Mouse (Mus musculus) bone marrow macrophage, adult 2 months (primary cell): Measurements from ENCODE around the gene Wdr17. TPM values are rescaled to one million over a fixed set of nuclear protein-coding genes. Genes with fewer than 3 reads are reported as not detected.
A peak's percentile ranks its signal among the peaks of the same experiment; 100 is the strongest.

Source experiments
- H3K27ac ChIP-seq: 2 replicates; pipeline ENCODE4 v1.5.1; 2012; ENCODE audit warnings: low read depth, low read length; ENCODE audit not compliant: insufficient read depth
- H3K4me1 ChIP-seq: 2 replicates; pipeline ENCODE4 v1.6.1; 2012; ENCODE audit warnings: low read length; ENCODE audit not compliant: control insufficient read depth, insufficient read depth
- H3K4me3 ChIP-seq: 2 replicates; pipeline ENCODE4 v1.5.1; 2012; ENCODE audit warnings: mild to moderate bottlenecking, low read length, moderate library complexity; ENCODE audit not compliant: insufficient read depth
- CTCF ChIP-seq: IDR thresholded peaks from 2 replicates; pipeline ENCODE4 v1.5.1; 2012; ENCODE audit warnings: low read depth, mild to moderate bottlenecking, low read length, moderate library complexity
- POLR2A ChIP-seq: IDR thresholded peaks from 2 replicates; pipeline ENCODE4 v1.6.1; 2012; ENCODE audit warnings: mild to moderate bottlenecking, low read depth, low read length, borderline replicate concordance
- polyA plus RNA-seq: library from polyadenylated mRNA; stranded (reverse); fragments of >200 nt; gene quantifications from 2 replicates; pipeline ENCODE4 v1.2.4, GENCODE M21; 2012; ENCODE audit not compliant: missing spikeins, insufficient read depth, insufficient read length

Gene Wdr17
- polyA plus RNA-seq, 1 experiment: not detected

DNA sequence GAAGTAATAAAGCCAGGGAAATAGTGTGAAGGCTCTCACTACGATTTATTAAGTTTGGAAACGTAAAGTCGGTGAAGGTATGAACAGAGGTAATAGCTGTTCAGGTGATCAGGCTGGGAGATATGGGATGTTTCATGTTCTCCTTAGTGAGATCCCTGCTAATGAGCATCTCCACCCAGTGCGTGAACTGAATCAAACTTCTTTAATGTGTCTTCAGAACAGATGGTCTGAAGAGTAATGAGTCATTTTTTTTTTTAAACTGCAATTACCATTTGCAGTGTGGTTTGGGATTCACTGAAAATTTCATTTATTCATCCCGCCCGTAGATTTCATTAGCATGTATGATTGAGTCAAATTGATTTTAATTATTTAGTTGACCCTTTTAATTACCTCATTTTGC lies 80.8 kb downstream of the Wdr17 start:
- H3K27ac ChIP-seq: no peak overlapping the region
- TF ChIP-seq POLR2A (no peak), CTCF (no peak)
- H3K4me3 ChIP-seq: no peak overlapping the region
- H3K4me1 ChIP-seq: no peaks in the 10 kb centered on the region

DNA sequence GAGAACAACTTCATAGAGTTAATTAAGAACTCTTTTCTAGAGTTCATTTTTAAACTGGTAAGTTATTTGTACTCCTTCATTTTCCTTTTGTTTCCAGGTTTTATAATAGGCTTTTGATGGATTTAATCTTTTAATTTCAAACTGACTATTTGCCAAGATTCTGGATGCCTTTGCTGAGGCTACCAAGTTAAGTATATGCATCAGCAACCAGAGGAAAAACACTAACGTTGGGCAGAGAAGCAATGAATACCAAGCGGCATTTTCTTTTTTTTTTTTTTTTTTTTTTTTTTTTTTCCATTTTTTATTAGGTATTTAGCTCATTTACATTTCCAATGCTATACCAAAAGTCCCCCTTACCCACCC lies 94.3 kb downstream of the Wdr17 start:
- Histone ChIP-seq H3K27ac (no peak overlapping the region), H3K4me3 (no peak overlapping the region), H3K4me1 (no peaks in the 10 kb centered on the region)
- TF ChIP-seq POLR2A: no peak
- TF ChIP-seq CTCF: no peak

DNA sequence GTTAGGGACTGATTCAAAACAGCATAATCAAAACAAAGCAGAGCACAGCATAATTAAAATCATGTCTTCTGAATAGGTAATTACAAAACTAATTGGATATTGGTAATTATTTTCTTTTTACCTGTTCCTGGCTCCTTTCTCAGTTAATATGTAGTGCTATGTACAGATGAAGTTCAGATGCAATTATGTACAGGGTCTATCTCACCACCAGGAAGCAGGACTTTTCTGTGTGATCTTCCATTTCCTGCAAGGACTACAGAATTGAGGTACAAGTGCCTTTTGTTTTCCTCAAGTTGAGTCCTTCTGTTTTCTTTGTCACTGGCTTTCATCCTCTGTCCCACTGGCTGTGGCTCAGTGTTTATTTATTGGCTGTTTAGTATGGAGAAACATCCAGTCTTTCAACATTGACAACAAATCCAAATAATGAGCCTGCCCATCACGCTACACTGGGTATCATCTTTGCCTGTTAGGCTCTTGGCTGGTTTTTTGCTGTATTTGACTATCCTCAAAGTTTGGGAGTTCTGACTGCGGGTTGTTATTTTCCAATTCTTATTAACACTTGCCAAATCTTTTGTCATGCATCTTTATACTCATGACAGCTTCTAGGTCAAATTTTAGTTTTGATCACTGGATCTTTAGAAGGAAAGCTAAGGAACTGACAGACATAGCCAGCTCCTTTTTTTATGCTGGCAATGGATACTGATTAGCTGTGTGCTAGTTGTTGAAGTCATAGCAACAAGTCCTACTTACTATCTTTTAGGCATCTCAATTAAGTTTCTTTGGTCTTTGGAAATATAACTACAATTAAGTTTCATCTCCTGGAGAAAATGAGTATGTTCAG lies 94.9 kb downstream of the Wdr17 start:
- Histone ChIP-seq H3K4me1 (no peaks in the 10 kb centered on the region), H3K4me3 (no peak overlapping the region), H3K27ac (no peak overlapping the region)
- no peak for TF ChIP-seq POLR2A
- no peak for TF ChIP-seq CTCF

DNA sequence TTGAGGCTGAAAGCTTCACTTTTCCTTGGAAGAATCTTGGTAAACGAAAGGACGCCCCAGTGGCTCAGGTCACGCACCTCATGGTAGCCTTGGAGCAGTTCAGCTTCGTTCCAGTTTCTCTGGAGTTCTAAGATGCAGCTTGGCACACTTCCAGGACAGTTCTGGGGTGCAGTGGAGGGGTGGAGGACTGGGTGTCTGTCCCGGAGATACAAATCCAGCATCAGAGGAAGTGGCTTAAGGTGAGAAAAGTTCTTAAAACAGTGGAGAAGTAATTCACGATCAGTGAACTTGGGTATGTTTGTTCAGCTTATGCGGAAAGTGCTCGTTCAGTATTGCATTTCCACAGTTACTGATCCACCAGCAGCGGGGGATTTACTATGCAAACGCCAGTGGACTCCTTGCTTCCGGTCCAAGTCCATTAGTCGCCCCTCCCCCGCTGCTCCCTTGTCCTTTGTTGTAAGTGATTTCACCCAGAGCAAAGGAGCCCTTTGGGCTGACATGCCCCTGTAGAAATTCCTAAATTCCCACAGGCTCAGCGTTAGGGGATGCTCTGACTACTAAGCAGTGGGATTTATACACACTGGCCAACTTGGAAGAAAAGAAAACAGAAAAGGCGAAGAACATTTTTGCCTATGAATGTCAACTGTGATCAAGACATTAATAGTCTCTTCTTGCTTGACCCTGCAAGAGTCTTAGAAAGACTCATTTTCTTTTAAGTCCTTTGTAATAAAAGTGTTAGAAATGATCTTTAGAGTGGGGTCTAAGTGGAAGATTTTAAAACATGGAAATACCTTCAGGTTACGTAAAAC lies 106.6 kb downstream of the Wdr17 start:
- no peak overlapping the region for H3K4me3 ChIP-seq
- H3K27ac ChIP-seq: no peak overlapping the region

DNA sequence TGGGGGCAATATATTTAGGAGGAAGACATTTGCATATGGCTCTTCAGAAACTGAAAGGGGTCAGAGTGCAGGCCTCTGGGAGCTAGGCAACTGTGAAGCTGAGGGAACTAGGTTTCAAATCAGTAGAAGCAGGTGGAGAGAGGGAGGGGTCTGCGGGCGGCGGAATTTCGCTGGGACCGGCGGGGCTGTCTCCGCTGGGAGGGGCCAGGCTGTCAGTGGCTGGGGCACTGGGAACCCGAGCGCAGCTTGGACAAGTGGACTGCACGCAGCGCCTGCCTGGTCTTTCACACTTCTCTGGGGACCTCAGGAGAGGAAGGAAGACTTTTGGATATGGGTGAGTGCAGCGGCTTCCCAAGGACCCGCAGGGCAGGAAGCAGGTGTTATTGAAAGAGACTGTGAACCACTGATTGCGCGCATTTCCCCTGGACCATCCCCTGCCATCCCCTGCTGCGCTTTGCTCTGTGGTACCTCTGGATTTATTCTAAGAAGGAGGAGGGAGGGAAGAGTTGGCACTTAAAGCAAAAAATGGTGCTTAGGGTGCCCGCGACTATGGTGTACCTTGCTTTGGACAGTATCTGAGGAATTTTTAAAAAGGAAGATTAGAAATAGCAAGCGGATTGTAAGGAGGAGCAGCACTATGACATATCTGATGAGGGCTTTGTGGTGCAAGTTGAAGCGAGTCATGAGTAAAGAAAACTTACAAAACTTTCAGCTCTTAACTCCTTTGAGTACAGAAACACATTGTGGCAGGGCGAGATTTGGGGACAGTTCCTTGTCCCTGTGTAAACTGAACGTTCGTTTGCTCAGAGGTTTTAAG lies 107.5 kb downstream of the Wdr17 start:
- TF ChIP-seq POLR2A (no peak), CTCF (no peak)
- H3K27ac ChIP-seq: no peak overlapping the region
- no peaks in the 10 kb centered on the region for H3K4me1 ChIP-seq
- H3K4me3 ChIP-seq: 0 out of 2 replicates have a peak overlapping the region, but pooled peaks have one; percentile 0

More for the DNA sequence above, 106.6 kb downstream of the Wdr17 start:
- TF ChIP-seq CTCF (no peak), POLR2A (no peak)
- H3K4me1 ChIP-seq: no peaks in the 10 kb centered on the region

DNA sequence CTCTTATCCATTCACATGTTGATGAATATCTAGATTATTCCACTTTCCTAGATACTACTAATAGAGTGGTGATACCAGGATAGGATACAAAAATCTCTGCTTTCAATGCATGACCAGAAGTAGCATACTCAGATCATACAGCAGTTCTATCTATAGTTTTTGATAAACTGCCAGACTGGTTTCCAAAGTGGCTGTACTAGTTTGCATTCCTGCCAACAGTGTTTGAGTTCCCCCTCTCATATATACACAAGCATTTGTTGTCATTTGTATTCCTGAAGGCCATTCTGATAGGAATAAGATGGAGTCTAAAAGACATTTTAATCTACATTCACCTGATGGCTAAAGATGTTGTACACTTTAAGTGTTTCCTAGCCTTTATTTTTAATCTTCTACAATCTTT lies 110.0 kb downstream of the Wdr17 start:
- Histone ChIP-seq H3K4me1 (no peaks in the 10 kb centered on the region), H3K4me3 (no peak overlapping the region), H3K27ac (no peak overlapping the region)
- TF ChIP-seq POLR2A (no peak), CTCF (no peak)

DNA sequence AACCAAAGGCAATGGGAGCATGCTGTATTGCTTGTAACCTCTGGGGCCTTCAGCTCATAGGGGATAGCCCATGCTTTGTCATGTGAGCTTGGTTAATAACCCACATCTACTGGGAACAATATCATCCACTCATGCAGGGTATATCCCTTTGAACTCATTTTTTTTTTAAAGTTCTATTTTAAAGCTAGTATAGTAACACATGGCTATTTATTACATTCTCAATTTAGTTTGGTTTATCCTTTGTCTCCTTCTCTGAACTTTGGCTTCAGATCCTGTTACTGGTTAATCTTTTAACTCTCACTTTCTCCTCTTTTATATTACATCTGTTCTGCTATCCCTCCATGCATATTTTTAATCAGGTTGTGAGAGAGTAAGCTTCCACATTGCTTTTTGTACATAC lies 110.7 kb downstream of the Wdr17 start:
- H3K4me1 ChIP-seq: no peaks in the 10 kb centered on the region
- H3K27ac ChIP-seq: no peak overlapping the region
- H3K4me3 ChIP-seq: no peak overlapping the region
- no peak for TF ChIP-seq CTCF
- no peak for TF ChIP-seq POLR2A

DNA sequence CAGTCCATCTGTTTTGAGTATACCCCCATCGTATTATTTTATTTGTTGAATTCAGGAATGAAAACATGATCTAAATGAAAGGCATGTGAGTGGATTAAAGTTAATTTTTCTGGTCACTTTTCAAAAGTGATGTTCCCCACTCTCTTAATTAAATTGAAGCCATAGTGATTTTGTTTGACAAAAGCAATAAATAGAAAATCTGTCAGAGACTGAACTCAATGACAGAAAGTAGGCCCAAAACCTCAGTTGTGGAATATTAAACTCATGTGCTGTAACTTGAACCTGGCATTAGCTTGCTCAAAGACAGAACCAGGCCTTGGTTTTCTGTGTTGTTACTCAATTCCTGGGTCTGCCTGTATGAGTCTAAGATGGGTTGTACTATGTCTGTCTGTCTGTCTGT lies 129.3 kb downstream of the Wdr17 start:
- no peak for TF ChIP-seq POLR2A
- Histone ChIP-seq H3K27ac (no peak overlapping the region), H3K4me1 (no peaks in the 10 kb centered on the region), H3K4me3 (no peak overlapping the region)

DNA sequence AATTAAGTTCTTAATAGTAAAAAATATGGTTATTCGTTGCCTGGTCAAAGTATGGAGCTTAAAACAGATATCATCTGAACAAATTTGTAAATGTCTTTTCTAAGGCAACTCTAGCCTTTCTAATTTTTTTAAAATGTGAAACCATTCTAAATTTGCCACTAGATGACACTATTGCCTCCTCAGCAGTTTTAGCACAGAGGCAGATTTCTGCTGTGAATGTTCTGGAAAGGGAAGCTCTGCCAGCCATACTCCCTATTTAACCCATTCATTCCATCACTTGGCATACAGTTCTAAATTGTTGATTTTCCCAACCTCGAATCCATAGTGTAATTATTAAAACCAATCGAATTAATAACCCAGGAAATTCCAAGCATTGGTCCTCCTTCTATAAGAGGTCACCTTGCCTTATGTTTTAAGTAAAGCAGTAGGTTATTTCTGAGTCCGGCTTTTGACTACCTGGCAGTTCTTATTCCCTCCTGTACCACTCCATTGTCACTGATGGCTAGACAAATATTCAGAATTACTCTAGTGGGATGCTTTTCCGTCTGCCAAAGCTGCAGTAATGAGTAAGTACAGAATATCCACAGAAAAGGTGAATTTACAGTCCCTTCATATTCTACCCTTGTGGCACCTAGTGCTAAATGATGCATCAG lies 150.2 kb downstream of the Wdr17 start:
- Histone ChIP-seq H3K4me1 (no peaks in the 10 kb centered on the region), H3K4me3 (no peak overlapping the region), H3K27ac (no peak overlapping the region)
- TF ChIP-seq CTCF (no peak), POLR2A (no peak)
